Mouse (Mus musculus) forebrain, embryonic 16.5 days (tissue): ENCODE data around the gene Olfr694. TPM values are rescaled to one million over a fixed set of nuclear protein-coding genes. Genes with fewer than 3 reads are reported as not detected.

Experiments used
- ATAC-seq: fragments of 200-750 bp; cut with Nextera tagmentation; 2 replicates; pipeline ENCODE4 v1.8.0; 2017; ENCODE audit warnings: mild to moderate bottlenecking, moderate library complexity
- H3K27ac ChIP-seq: fragments of 300-500 bp; sonication (generic); 2 replicates; pipeline ENCODE4 v1.5.1; 2014; ENCODE audit warnings: low read length, control low read depth
- H3K27me3 ChIP-seq: fragments of 300-500 bp; sonication (generic); replicated peaks from 2 replicates; pipeline ENCODE4 v1.6.1; 2014; ENCODE audit warnings: low read length; ENCODE audit not compliant: control insufficient read depth, insufficient read depth
- H3K36me3 ChIP-seq: fragments of 300-500 bp; sonication (generic); 2 replicates; pipeline ENCODE4 v1.6.1; 2014; ENCODE audit not compliant: control insufficient read depth, insufficient read depth
- H3K4me1 ChIP-seq: fragments of 300-500 bp; sonication (generic); replicated peaks from 2 replicates; pipeline ENCODE4 v1.6.1; 2014; ENCODE audit warnings: low read length; ENCODE audit not compliant: control insufficient read depth, insufficient read depth
- H3K4me2 ChIP-seq: fragments of 300-500 bp; sonication (generic); 2 replicates; pipeline ENCODE4 v1.6.1; 2014; ENCODE audit warnings: mild to moderate bottlenecking, low read length, control low read depth
- H3K4me3 ChIP-seq: fragments of 300-500 bp; sonication (generic); replicated peaks from 2 replicates; pipeline ENCODE4 v1.5.1; 2014; ENCODE audit warnings: mild to moderate bottlenecking, low read length, control low read depth
- H3K9ac ChIP-seq: fragments of 300-500 bp; sonication (generic); replicated peaks from 2 replicates; pipeline ENCODE4 v1.6.1; 2014; ENCODE audit warnings: low read depth, low read length, control low read depth
- H3K9me3 ChIP-seq: fragments of 300-500 bp; sonication (generic); 2 replicates; pipeline ENCODE4 v1.6.1; 2016; ENCODE audit warnings: low read length; ENCODE audit not compliant: control insufficient read depth
- WGBS: fragments of 180-500 bp; shearing (Covaris S2); extraction: QIAGEN DNeasy Blood & Tissue Kit; methylation state at CpG from one replicate; pipeline ENCODE4 v1.1.7; 2014; 5-methylcytosine and 5-hydroxymethylcytosine counted together
- polyA plus RNA-seq: library from polyadenylated mRNA; unstranded; fragments of >200 nt; fragmentation: Nextera tagmentation; extraction: Ambion mirVana; gene quantifications from 2 replicates; pipeline ENCODE4 v1.2.1, GENCODE M21; 2015

Gene Olfr694
- polyA plus RNA-seq, 1 experiment from 2014 or later = not detected

GRCm38 (mm10) chr7:106680484-106680883 is 11.1 kb downstream of the Olfr694 start, which contains the start of gene Olfr693:
Olfr693 (minus strand) TSS chr7:106680584.
- ATAC-seq = no peak
- no peaks in the 10 kb centered on the region for H3K36me3 ChIP-seq
- H3K9ac ChIP-seq = no peak within 1 kb of the TSS
- H3K4me1 ChIP-seq = no peaks in the 10 kb centered on the region
- no peak within 1 kb of the TSS for H3K4me3 ChIP-seq
- no peak within 1 kb of the TSS for H3K27ac ChIP-seq
- H3K4me2 ChIP-seq = no peak within 1 kb of the TSS
- no peaks in the 10 kb centered on the region for H3K9me3 ChIP-seq
- H3K27me3 ChIP-seq = no peaks in the 10 kb centered on the region

GRCm38 (mm10) chr7:106652344-106652652 is 39.3 kb downstream of the Olfr694 start:
- H3K4me2 ChIP-seq = no peak overlapping the region
- H3K27me3 ChIP-seq = no peaks in the 10 kb centered on the region
- H3K36me3 ChIP-seq = no peaks in the 10 kb centered on the region
- ATAC-seq = no peak
- no peaks in the 10 kb centered on the region for H3K4me1 ChIP-seq
- H3K9me3 ChIP-seq = 0 out of 2 replicates have a peak, but pooled peaks cover 2% of the 10 kb centered on the region
- no peak overlapping the region for H3K9ac ChIP-seq
- H3K27ac ChIP-seq = no peak overlapping the region
- no peak overlapping the region for H3K4me3 ChIP-seq

GRCm38 (mm10) chr7:106651555-106652343 is 39.9 kb downstream of the Olfr694 start:
- Histone ChIP-seq H3K4me3 (no peak overlapping the region), H3K4me2 (no peak overlapping the region), H3K27ac (no peak overlapping the region), H3K27me3 (no peaks in the 10 kb centered on the region), H3K9ac (no peak overlapping the region), H3K4me1 (no peaks in the 10 kb centered on the region), H3K9me3 (0 out of 2 replicates have a peak, but pooled peaks cover under 1% of the 10 kb centered on the region), H3K36me3 (no peaks in the 10 kb centered on the region)
- ATAC-seq = no peak

- Histone ChIP-seq H3K27me3 (no peaks in the 10 kb centered on the region), H3K9ac (no peak overlapping the region), H3K4me3 (no peak overlapping the region), H3K4me2 (no peak overlapping the region), H3K27ac (no peak overlapping the region), H3K4me1 (no peaks in the 10 kb centered on the region), H3K9me3 (no peaks in the 10 kb centered on the region), H3K36me3 (no peaks in the 10 kb centered on the region)
- WGBS = 76% methylated on average over 1 of the region's 1 CpGs
- ATAC-seq = no peak
Measured at GRCm38 (mm10) chr7:106649774-106650173, 41.8 kb downstream of the Olfr694 start.

- ATAC-seq = no peak
- Histone ChIP-seq H3K4me2 (no peak overlapping the region), H3K36me3 (no peaks in the 10 kb centered on the region), H3K27me3 (no peaks in the 10 kb centered on the region), H3K9ac (no peak overlapping the region), H3K4me1 (no peaks in the 10 kb centered on the region), H3K4me3 (no peak overlapping the region), H3K9me3 (no peaks in the 10 kb centered on the region), H3K27ac (no peak overlapping the region)
- 27% methylated on average over 1 of the region's 1 CpGs for WGBS
Measured at GRCm38 (mm10) chr7:106645261-106645660, 46.4 kb downstream of the Olfr694 start.

- Histone ChIP-seq H3K36me3 (no peaks in the 10 kb centered on the region), H3K27me3 (no peaks in the 10 kb centered on the region), H3K4me2 (no peak overlapping the region), H3K27ac (no peak overlapping the region), H3K9me3 (no peaks in the 10 kb centered on the region), H3K9ac (no peak overlapping the region), H3K4me3 (no peak overlapping the region), H3K4me1 (no peaks in the 10 kb centered on the region)
- ATAC-seq = no peak
- WGBS = 82% methylated on average over 3 of the region's 3 CpGs
Measured at GRCm38 (mm10) chr7:106644222-106644870, 47.3 kb downstream of the Olfr694 start.

- WGBS = 88% methylated on average over 1 of the region's 1 CpGs
- no peak overlapping the region for H3K27ac ChIP-seq
- no peaks in the 10 kb centered on the region for H3K36me3 ChIP-seq
- H3K4me2 ChIP-seq = no peak overlapping the region
- no peaks in the 10 kb centered on the region for H3K9me3 ChIP-seq
- ATAC-seq = no peak
- no peaks in the 10 kb centered on the region for H3K4me1 ChIP-seq
- no peaks in the 10 kb centered on the region for H3K27me3 ChIP-seq
- no peak overlapping the region for H3K9ac ChIP-seq
- no peak overlapping the region for H3K4me3 ChIP-seq
Measured at GRCm38 (mm10) chr7:106640839-106641238, 50.8 kb downstream of the Olfr694 start.

- no peaks in the 10 kb centered on the region; the same call in 1 of the 2 replicates for H3K9me3 ChIP-seq
- no peaks in the 10 kb centered on the region for H3K36me3 ChIP-seq
- H3K4me2 ChIP-seq = no peak overlapping the region
- no peak overlapping the region for H3K27ac ChIP-seq
- H3K9ac ChIP-seq = no peak overlapping the region
- no peaks in the 10 kb centered on the region for H3K4me1 ChIP-seq
- no peaks in the 10 kb centered on the region for H3K27me3 ChIP-seq
- no peak for ATAC-seq
- 85% methylated on average over 4 of the region's 4 CpGs for WGBS
- no peak overlapping the region for H3K4me3 ChIP-seq
Measured at GRCm38 (mm10) chr7:106635560-106635959, 56.1 kb downstream of the Olfr694 start.
